Mouse (Mus musculus): ENCODE measurements around the gene Bri3.
"Not testable (repeated sequence)": the region's sequence is repeated elsewhere in the genome, so short reads cannot be mapped to it uniquely, and the experiment has no call there.

The Bri3 gene

DNA sequence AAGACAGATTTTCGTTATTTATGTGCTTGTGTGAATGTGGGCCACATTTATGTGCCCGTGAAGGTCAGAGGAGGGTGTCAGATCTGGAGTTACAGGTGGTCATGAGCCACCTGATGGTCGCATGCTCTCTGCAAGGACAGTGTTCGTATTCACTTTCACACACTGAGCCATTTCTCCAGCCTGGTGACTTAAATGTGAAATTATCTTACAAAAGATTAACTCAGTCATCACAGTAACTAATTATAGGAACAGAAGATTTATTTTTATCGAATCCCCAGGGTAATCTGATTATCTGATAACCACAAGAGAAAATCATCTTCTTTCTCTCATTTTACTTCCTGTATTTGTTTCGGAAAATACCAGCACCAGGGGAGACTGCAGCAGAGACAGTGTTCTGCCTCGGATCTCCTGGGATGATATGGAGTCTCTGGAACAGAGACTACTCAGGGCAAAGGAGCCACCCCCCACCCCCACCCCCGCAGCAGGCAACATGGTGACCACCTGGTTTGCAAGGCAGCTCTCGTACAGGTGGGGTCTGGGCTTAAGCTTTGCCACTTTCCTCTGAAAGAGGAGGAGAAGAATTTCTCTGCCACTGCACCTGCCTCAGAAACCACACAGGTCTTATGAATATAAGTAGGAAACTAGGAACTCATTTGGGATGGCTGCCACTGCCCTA is 42.5 kb downstream of the Bri3 start:
- in situ Hi-C loops (cut with MboI, MseI) = no loop called here

- in situ Hi-C loops (cut with MboI, MseI) = no loop called here
Observed at GRCm38 (mm10) chr5:144287267-144287820, 43.1 kb downstream of the Bri3 start.

- in situ Hi-C loops (cut with MboI, MseI) = no loop called here
Observed at GRCm38 (mm10) chr5:144288391-144288790, 44.2 kb downstream of the Bri3 start.

- in situ Hi-C loops (cut with MboI, MseI) = no loop called here
Observed at GRCm38 (mm10) chr5:144289769-144290440, 45.7 kb downstream of the Bri3 start.

- in situ Hi-C loops (cut with MboI, MseI) = no loop called here
Observed at GRCm38 (mm10) chr5:144294908-144295307, 50.7 kb downstream of the Bri3 start.

GRCm38 (mm10) chr5:144295357-144295756 is 51.1 kb downstream of the Bri3 start:
- in situ Hi-C loops (cut with MboI, MseI) = no loop called here

DNA sequence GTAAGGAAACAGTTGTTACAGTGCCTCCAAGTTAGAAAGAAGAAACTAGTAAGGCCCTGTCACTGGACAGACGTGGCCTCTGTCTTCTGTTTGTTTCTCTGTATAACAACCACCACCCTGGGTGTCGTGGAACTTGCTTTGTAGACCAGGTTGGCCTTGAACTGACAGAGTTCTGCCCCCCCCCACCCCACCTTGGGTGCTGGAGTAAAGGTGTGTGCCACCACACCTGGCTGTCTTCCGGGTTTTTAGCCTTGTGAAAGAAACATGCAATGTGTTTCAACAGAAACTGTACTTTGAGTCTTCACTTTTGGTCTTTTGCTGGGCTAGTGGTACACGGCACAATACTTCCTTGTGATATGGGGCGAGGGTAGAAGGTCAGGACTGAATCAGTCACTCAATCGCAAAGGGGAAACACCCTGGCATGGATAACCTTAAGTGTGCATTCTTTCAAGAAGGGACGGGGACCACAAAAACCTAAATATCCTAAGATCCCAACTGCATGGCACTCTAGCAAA is 51.9 kb downstream of the Bri3 start:
- in situ Hi-C loops (cut with MboI, MseI) = no loop called here

- in situ Hi-C loops (cut with MboI, MseI) = no loop called here
Observed at GRCm38 (mm10) chr5:144303071-144303470, 58.8 kb downstream of the Bri3 start.

GRCm38 (mm10) chr5:144308929-144309328 is 64.7 kb downstream of the Bri3 start:
- in situ Hi-C loops (cut with MboI, MseI) = no loop called here

DNA sequence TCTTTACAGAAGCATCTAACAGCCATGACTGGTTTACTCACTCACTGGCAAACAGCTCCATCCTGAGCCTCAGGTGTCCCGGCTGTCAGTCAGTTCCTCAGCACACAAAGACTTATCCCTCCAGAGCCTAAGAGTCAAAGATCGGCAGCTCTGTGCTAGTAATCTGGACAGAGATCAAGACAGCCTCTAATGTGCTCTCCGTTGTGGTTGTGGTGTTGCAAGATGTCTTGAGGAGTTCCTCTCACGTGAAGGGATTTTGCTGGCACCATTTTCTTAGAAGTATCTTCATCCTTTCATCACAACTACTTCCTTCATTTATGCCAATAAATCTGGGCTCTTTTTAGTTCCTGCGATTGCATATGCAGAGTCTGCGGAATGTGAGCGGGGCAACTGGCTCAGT is 67.9 kb downstream of the Bri3 start:
- in situ Hi-C loops (cut with MboI, MseI) = loop anchor here in 1 of 2 experiments (10.0 kb wide), 1 partner anchor 1627 kb away; no protein-coding TSS in a partner anchor

DNA sequence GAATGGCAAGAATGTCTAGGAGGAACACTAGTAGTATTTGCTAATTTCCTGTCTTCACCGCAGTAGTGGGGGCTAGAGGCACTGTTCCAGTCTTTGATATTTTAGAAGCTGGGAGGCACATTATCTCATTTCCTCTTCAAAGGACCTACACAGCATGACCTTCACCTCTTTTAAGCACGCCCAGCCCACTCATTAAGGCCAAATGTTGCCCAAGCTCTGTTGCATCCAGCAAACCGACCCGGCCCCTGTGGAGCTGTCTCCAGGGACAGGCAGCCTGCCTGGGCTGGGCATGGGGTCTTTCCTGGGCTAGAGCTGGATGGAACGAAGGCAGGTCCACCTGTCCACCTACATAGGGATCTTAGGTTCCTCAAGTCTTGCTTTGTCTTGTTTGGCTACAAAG is 69.1 kb downstream of the Bri3 start:
- in situ Hi-C loops (cut with MboI, MseI) = loop anchor here in 1 of 2 experiments (10.0 kb wide), 1 partner anchor 1629 kb away; no protein-coding TSS in a partner anchor

GRCm38 (mm10) chr5:144314731-144315494 is 70.7 kb downstream of the Bri3 start:
- in situ Hi-C loops (cut with MboI, MseI) = loop anchor here in 1 of 2 experiments (10.0 kb wide), 1 partner anchor 1630 kb away; no protein-coding TSS in a partner anchor

DNA sequence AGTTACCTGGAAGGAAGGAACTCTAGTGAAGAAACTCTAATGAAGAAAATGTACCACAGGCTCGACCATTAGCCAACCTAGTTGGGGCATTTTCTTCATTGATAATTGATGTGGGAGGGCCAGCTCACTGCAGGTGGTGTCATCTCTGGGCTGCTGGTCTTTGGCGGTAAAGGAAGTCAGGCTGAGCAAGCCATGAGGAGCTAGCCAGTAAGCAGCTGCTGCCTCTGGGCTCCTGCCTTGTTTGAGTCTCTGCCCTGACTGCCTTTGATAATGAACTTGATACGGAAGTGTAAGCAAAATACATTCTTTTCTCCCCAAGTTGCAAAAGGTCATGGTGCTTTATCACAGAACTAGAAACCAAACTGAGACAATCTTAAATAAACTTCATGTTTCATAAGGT is 72.2 kb downstream of the Bri3 start:
- in situ Hi-C loops (cut with MboI, MseI) = loop anchor here in 1 of 2 experiments (10.0 kb wide), 1 partner anchor 1632 kb away; no protein-coding TSS in a partner anchor

- in situ Hi-C loops (cut with MboI, MseI) = loop anchor here in 1 of 2 experiments (10.0 kb wide), 1 partner anchor 1633 kb away; no protein-coding TSS in a partner anchor
Observed at GRCm38 (mm10) chr5:144317426-144317825, 73.2 kb downstream of the Bri3 start.

DNA sequence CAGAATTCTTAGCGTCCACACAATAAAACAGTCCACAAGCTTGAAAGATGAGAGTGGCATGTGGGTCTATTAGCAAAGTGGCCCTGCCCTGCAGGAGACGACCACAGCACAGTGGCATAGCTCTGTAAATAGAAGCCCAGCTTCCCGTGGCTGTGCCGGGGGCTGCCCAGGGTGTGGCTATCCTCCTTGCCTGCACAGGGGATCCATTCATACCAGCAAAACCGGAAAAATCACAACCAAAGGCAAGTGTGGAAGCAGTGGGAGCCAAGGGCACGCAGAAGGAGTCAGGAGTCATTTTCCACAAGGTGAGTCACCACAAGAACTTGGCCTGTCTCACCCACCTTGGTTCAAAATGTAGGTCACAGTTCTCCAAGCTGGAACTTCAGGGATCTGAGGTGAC is 74.0 kb downstream of the Bri3 start:
- in situ Hi-C loops (cut with MboI, MseI) = loop anchor here in 1 of 2 experiments (10.0 kb wide), 1 partner anchor 1633 kb away; no protein-coding TSS in a partner anchor

DNA sequence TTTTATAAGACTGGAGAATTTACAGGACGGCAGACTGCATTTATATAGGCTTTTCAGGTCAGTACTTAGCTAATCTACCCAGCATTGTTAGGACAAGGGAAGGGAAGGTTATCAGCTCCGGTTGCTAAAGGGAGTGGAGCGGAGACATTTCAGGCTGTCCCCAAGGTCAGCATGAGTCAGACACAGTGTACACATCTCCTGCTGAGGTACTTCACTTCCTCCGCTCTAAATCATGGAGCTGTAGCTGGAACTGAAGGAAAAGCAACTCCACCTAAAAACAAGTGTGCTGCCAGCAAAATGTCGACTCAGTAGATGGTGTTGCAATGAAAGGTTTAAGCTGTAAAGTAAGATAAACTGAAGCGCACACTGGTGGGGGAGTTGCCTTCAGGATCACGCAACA is 77.4 kb downstream of the Bri3 start:
- in situ Hi-C loops (cut with MboI, MseI) = no loop called here

GRCm38 (mm10) chr5:144322717-144323116 is 78.5 kb downstream of the Bri3 start:
- in situ Hi-C loops (cut with MboI, MseI) = no loop called here

GRCm38 (mm10) chr5:144334010-144334409 is 89.8 kb downstream of the Bri3 start:
- in situ Hi-C loops (cut with MboI, MseI) = no loop called here

DNA sequence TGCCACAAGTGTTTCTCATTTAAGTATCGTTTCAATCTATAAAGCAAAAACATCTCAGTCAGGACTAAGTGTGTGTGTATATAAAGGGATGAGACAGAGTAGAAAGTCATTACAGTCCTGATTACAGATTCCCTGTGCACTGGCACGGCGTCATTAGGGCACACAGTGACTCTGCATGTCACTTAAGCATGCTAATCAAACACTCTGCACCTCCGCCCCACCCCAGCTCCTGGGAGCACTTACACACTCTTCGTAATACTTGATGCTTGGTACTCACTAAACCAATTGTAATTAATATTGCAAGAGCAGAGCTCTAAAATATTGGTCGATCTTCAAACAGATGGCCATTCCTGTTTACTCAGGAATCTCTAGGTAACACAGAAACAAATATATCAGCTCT is 91.1 kb downstream of the Bri3 start:
- in situ Hi-C loops (cut with MboI, MseI) = not testable (repeated sequence)

GRCm38 (mm10) chr5:144338787-144339186 is 94.5 kb downstream of the Bri3 start:
- in situ Hi-C loops (cut with MboI, MseI) = no loop called here

DNA sequence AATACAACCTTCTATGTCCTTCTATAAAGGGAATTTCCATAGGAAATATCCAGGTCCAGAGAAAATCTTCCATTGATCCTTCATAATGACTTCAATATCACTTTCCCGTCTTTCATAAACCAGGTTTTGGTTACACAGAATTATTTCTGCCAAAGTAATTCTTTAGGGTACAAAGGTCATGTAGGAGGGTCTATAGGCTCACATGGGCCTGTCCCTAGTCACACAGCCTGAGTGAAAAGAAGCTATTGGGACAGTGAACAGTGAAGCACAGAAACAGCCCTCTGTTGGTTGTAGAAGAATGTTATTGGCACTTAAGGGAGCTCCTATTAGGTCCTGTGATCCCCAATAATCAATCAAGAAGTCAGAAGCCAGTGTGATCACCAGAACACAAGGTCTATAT is 96.8 kb downstream of the Bri3 start:
- in situ Hi-C loops (cut with MboI, MseI) = no loop called here
